Mouse (Mus musculus): ENCODE data around the gene Olfr420.

The Olfr420 gene

GRCm38 (mm10) chr1:174155333-174155732, at the start of gene Olfr420:
Gene Olfr420, plus strand, starts transcription at chr1:174155633.
- in situ Hi-C loops (cut with MboI, MseI) = no loop called here

- in situ Hi-C loops (cut with MboI, MseI) = loop anchor here (25.0 kb wide), 1 partner anchor 659 kb away; no protein-coding TSS in a partner anchor
These were observed 34.4 kb upstream of the Olfr420 start, which contains the start of gene Olfr231 for GRCm38 (mm10) chr1:174121062-174121461. Gene Olfr231, minus strand, starts transcription at chr1:174121162.

- in situ Hi-C loops (cut with MboI, MseI) = no loop called here
These were observed 24.2 kb upstream of the Olfr420 start, which contains the start of gene Olfr424 for GRCm38 (mm10) chr1:174131217-174131616. Gene Olfr424, plus strand, starts transcription at chr1:174131517.

- in situ Hi-C loops (cut with MboI, MseI) = no loop called here
These were observed 23.4 kb upstream of the Olfr420 start for GRCm38 (mm10) chr1:174131999-174132398.

- in situ Hi-C loops (cut with MboI, MseI) = no loop called here
These were observed 14.0 kb upstream of the Olfr420 start for GRCm38 (mm10) chr1:174141384-174141783.

GRCm38 (mm10) chr1:174146696-174147095, 8.7 kb upstream of the Olfr420 start:
- in situ Hi-C loops (cut with MboI, MseI) = no loop called here

- in situ Hi-C loops (cut with MboI, MseI) = no loop called here
These were observed 6.1 kb upstream of the Olfr420 start for GRCm38 (mm10) chr1:174149289-174149688.

GRCm38 (mm10) chr1:174157622-174158021, 2.2 kb downstream of the Olfr420 start:
- in situ Hi-C loops (cut with MboI, MseI) = no loop called here

GRCm38 (mm10) chr1:174158512-174158911, 3.1 kb downstream of the Olfr420 start:
- in situ Hi-C loops (cut with MboI, MseI) = no loop called here

GRCm38 (mm10) chr1:174159095-174159494, 3.7 kb downstream of the Olfr420 start:
- in situ Hi-C loops (cut with MboI, MseI) = no loop called here

GRCm38 (mm10) chr1:174169024-174169423, 13.6 kb downstream of the Olfr420 start:
- in situ Hi-C loops (cut with MboI, MseI) = no loop called here

GRCm38 (mm10) chr1:174170706-174171501, 15.5 kb downstream of the Olfr420 start:
- in situ Hi-C loops (cut with MboI, MseI) = no loop called here

- in situ Hi-C loops (cut with MboI, MseI) = no loop called here
These were observed 16.1 kb downstream of the Olfr420 start for GRCm38 (mm10) chr1:174171537-174171936.

GRCm38 (mm10) chr1:174172605-174173004, 17.2 kb downstream of the Olfr420 start, which contains the start of gene Spta1:
Gene Spta1, plus strand, starts transcription at chr1:174172776.
- in situ Hi-C loops (cut with MboI, MseI) = no loop called here

GRCm38 (mm10) chr1:174204699-174205098, 49.3 kb downstream of the Olfr420 start:
- in situ Hi-C loops (cut with MboI, MseI) = no loop called here

Data from regulatory T cell (primary cell).